Mouse (Mus musculus): ENCODE measurements around the gene Agr3. TPM values are rescaled to one million over a fixed set of nuclear protein-coding genes. Genes with fewer than 3 reads are reported as not detected.

Gene Agr3
- total and polyA plus RNA-seq, 3 experiments: not detected

- TF ChIP-seq MAFK (IDR thresholded peaks at IDR 0.05; ENCODE audit: insufficient replicate concordance, low read length): no peak
Measured at GRCm38 (mm10) chr12:35918031-35918430, 7.4 kb upstream of the Agr3 start (continued).

GRCm38 (mm10) chr12:35927804-35928203 is 2.4 kb downstream of the Agr3 start:
- no peak for TF ChIP-seq MEF2A (IDR thresholded peaks at IDR 0.05; ENCODE audit: borderline replicate concordance, low read depth, low read length)
- TF ChIP-seq SMC3 (IDR thresholded peaks at IDR 0.05; ENCODE audit: low read depth, low read length): no peak
- no peak for TF ChIP-seq USF1 (IDR thresholded peaks at IDR 0.05; ENCODE audit: low read depth, low read length)
- no peak for TF ChIP-seq E2F4 (IDR thresholded peaks at IDR 0.05; ENCODE audit: insufficient replicate concordance, low read depth, low read length)
- no peak for TF ChIP-seq ZNF384 (IDR thresholded peaks at IDR 0.05; ENCODE audit: low read depth, low read length)
- TF ChIP-seq CHD1 (IDR thresholded peaks at IDR 0.05; ENCODE audit: low read depth, low read length): no peak
- no peak for TF ChIP-seq ZKSCAN1 (IDR thresholded peaks at IDR 0.05; ENCODE audit: borderline replicate concordance, low read depth, low read length)
- TF ChIP-seq POLR2AphosphoS2 (IDR thresholded peaks at IDR 0.05; ENCODE audit: low read depth, low read length): no peak
- no peak for TF ChIP-seq SIN3A (IDR thresholded peaks at IDR 0.05; ENCODE audit: low read length)
- no peak for TF ChIP-seq KAT2A (IDR thresholded peaks at IDR 0.05; ENCODE audit: insufficient replicate concordance, low read length)
- no peak for TF ChIP-seq CTCF (conservative IDR thresholded peaks at IDR 0.05 in 1 of 2, IDR thresholded peaks at IDR 0.05 in 1 of 2; ENCODE audit: low read depth in 2 of 2, low read length in 2 of 2)
- TF ChIP-seq ZC3H11A (IDR thresholded peaks at IDR 0.05; ENCODE audit: low read depth, low read length): no peak
- TF ChIP-seq JUND (conservative IDR thresholded peaks at IDR 0.05; ENCODE audit: low read depth, low read length): no peak
- TF ChIP-seq MAX (IDR thresholded peaks at IDR 0.05; ENCODE audit: low read length): no peak
- TF ChIP-seq MAZ (IDR thresholded peaks at IDR 0.05; ENCODE audit: low read depth, low read length): no peak
- TF ChIP-seq USF2 (conservative IDR thresholded peaks at IDR 0.05; ENCODE audit: low read depth, low read length): no peak
- Histone ChIP-seq H3K9ac (ENCODE audit: insufficient read depth, low read depth) (no peak overlapping the region), H3K27ac (ENCODE audit: insufficient read depth, low read depth) (no peak overlapping the region), H3K79me2 (replicated peaks; ENCODE audit: control insufficient read depth, extremely low read depth, insufficient read depth, poor library complexity, severe bottlenecking) (no peaks in the 10 kb centered on the region), H3K4me2 (ENCODE audit: insufficient read depth, low read depth, poor library complexity, severe bottlenecking) (no peak overlapping the region), H3K36me3 (replicated peaks in 1 of 2; ENCODE audit: control insufficient read depth in 1 of 2, insufficient read depth in 1 of 2, low read length in 1 of 2) (no peaks in the 10 kb centered on the region), H3K9me3 (replicated peaks; ENCODE audit: low read length) (no peaks in the 10 kb centered on the region), H3K27me3 (replicated peaks) (no peaks in the 10 kb centered on the region), H3K4me3 (replicated peaks in 1 of 3; ENCODE audit: low read depth in 2 of 3, low read length in 2 of 3, poor library complexity in 1 of 3) (no peak overlapping the region), H3K4me1 (ENCODE audit: control insufficient read depth in 1 of 2, insufficient read depth in 2 of 2) (no peaks in the 10 kb centered on the region)
- DNase-seq (ENCODE audit: extremely low read depth): no peak
- dilution Hi-C loops (cut with MboI; ENCODE audit: extremely low pct_ligation_motif_present, extremely low pct_unique_long_range_greater_than_20kb, low sequenced_read_pairs): no loop called here
- in situ Hi-C loops (cut with MboI; ENCODE audit: low pct_ligation_motif_present, low pct_unique_long_range_greater_than_20kb, low sequenced_read_pairs): no loop called here

GRCm38 (mm10) chr12:35932816-35933215 is 7.4 kb downstream of the Agr3 start:
- no peaks in the 10 kb centered on the region for H3K4me1 ChIP-seq (ENCODE audit: control insufficient read depth in 1 of 2, insufficient read depth in 2 of 2)
- dilution Hi-C loops (cut with MboI; ENCODE audit: extremely low pct_ligation_motif_present, extremely low pct_unique_long_range_greater_than_20kb, low sequenced_read_pairs) (no loop called here), in situ Hi-C loops (cut with MboI; ENCODE audit: low pct_ligation_motif_present, low pct_unique_long_range_greater_than_20kb, low sequenced_read_pairs) (no loop called here)

More at GRCm38 (mm10) chr12:35932816-35933215, 7.4 kb downstream of the Agr3 start:
- no peaks in the 10 kb centered on the region for H3K27me3 ChIP-seq (replicated peaks)
- no peak overlapping the region for H3K9ac ChIP-seq (ENCODE audit: insufficient read depth, low read depth)
- DNase-seq (ENCODE audit: extremely low read depth): no peak
- no peaks in the 10 kb centered on the region for H3K9me3 ChIP-seq (replicated peaks; ENCODE audit: low read length)
- no peaks in the 10 kb centered on the region for H3K36me3 ChIP-seq (replicated peaks in 1 of 2; ENCODE audit: control insufficient read depth in 1 of 2, insufficient read depth in 1 of 2, low read length in 1 of 2)
- no peaks in the 10 kb centered on the region for H3K79me2 ChIP-seq (replicated peaks; ENCODE audit: control insufficient read depth, extremely low read depth, insufficient read depth, poor library complexity, severe bottlenecking)
- H3K4me2 ChIP-seq (ENCODE audit: insufficient read depth, low read depth, poor library complexity, severe bottlenecking): no peak overlapping the region
- no peak overlapping the region for H3K27ac ChIP-seq (ENCODE audit: insufficient read depth, low read depth)
- no peak for TF ChIP-seq MAZ (IDR thresholded peaks at IDR 0.05; ENCODE audit: low read depth, low read length)
- no peak for TF ChIP-seq MXI1 (IDR thresholded peaks at IDR 0.05; ENCODE audit: low read depth, low read length)
- TF ChIP-seq JUND (conservative IDR thresholded peaks at IDR 0.05; ENCODE audit: low read depth, low read length): no peak
- no peak for TF ChIP-seq RAD21 (IDR thresholded peaks at IDR 0.05; ENCODE audit: low read depth, low read length)
- TF ChIP-seq SIN3A (IDR thresholded peaks at IDR 0.05; ENCODE audit: low read length): no peak
- TF ChIP-seq POLR2A (IDR thresholded peaks at IDR 0.05; ENCODE audit: low read depth, low read length): no peak
- no peak for TF ChIP-seq RCOR1 (conservative IDR thresholded peaks at IDR 0.05; ENCODE audit: low read depth, low read length)
- H3K4me3 ChIP-seq (replicated peaks in 1 of 3; ENCODE audit: low read depth in 2 of 3, low read length in 2 of 3, poor library complexity in 1 of 3): no peak overlapping the region

Measured in CH12.LX (cell line).